Mouse (Mus musculus): Measurements from ENCODE around the gene Chchd10. TPM values are rescaled to one million over a fixed set of nuclear protein-coding genes. Genes with fewer than 3 reads are reported as not detected.
A peak's percentile ranks its signal among the peaks of the same experiment; 100 is the strongest.
"Not testable (repeated sequence)": the region's sequence is repeated elsewhere in the genome, so short reads cannot be mapped to it uniquely, and the experiment has no call there.

The Chchd10 gene
- total RNA-seq (2014; rRNA removed; ENCODE audit: low replicate concordance), result 1,554 and 1,749 TPM in 2 replicates
- 1,293 and 1,345 TPM in 2 replicates for polyA plus RNA-seq (2015; fragmentation: Nextera tagmentation; extraction: Ambion mirVana)

- TF ChIP-seq EP300 (IDR thresholded peaks at IDR 0.05; ENCODE audit: low read depth) (no peak), CTCF (IDR thresholded peaks at IDR 0.05; ENCODE audit: low read depth) (no peak)
- no peaks in the 10 kb centered on the region for H3K9me3 ChIP-seq (replicated peaks; ENCODE audit: control insufficient read depth, low read length)
- no peaks in the 10 kb centered on the region; the same call in 1 of the 2 replicates for H3K27me3 ChIP-seq (ENCODE audit: control insufficient read depth, insufficient read depth, low read length)
- peak within 1 kb of the TSS; percentile 77 for H3K9ac ChIP-seq (replicated peaks; ENCODE audit: low read depth, low read length)
- H3K4me1 ChIP-seq (ENCODE audit: control insufficient read depth, insufficient read depth), result peaks cover 28% of the 10 kb centered on the region
- 0 out of 2 replicates have a peak, but pooled peaks cover 3% of the 10 kb centered on the region for H3K36me3 ChIP-seq (replicated peaks; ENCODE audit: control insufficient read depth, insufficient read depth, low read length)
- no peak for DNase-seq (ENCODE audit: low spot score)
- H3K4me2 ChIP-seq (ENCODE audit: low read depth, low read length), result peak within 1 kb of the TSS; percentile 98
- 50% methylated on average over 6 of the region's 6 CpGs for WGBS
- no peak for ATAC-seq (ENCODE audit: insufficient read depth, low read depth)
- H3K4me3 ChIP-seq (ENCODE audit: low read depth, low read length), result peak within 1 kb of the TSS; percentile 60
- H3K27ac ChIP-seq (ENCODE audit: low read depth), result peak within 1 kb of the TSS; percentile 76
Observed at GRCm38 (mm10) chr10:75932891-75933290, at the start of gene Chchd10. Gene Chchd10, plus strand, starts transcription at chr10:75933130.

- TF ChIP-seq EP300 (IDR thresholded peaks at IDR 0.05; ENCODE audit: low read depth) (no peak), CTCF (IDR thresholded peaks at IDR 0.05; ENCODE audit: low read depth) (peak; percentile 78)
- Histone ChIP-seq H3K4me3 (ENCODE audit: low read depth, low read length) (0 out of 2 replicates have a peak overlapping the region, but pooled peaks have one; percentile 6), H3K9ac (replicated peaks; ENCODE audit: low read depth, low read length) (no peak overlapping the region), H3K9me3 (replicated peaks; ENCODE audit: control insufficient read depth, low read length) (no peaks in the 10 kb centered on the region), H3K27ac (ENCODE audit: low read depth) (no peak overlapping the region), H3K4me2 (ENCODE audit: low read depth, low read length) (peak overlapping the region; percentile 34), H3K27me3 (ENCODE audit: control insufficient read depth, insufficient read depth, low read length) (no peaks in the 10 kb centered on the region), H3K36me3 (replicated peaks; ENCODE audit: control insufficient read depth, insufficient read depth, low read length) (no peaks in the 10 kb centered on the region), H3K4me1 (ENCODE audit: control insufficient read depth, insufficient read depth) (no peaks in the 10 kb centered on the region)
- WGBS, result under 1% methylated on average over 10 of the region's 10 CpGs
- peak; percentile 82 for DNase-seq (ENCODE audit: low spot score)
- peak; percentile 72 for ATAC-seq (ENCODE audit: insufficient read depth, low read depth)
Observed at GRCm38 (mm10) chr10:75883232-75883552, 49.7 kb upstream of the Chchd10 start.

- Histone ChIP-seq H3K4me3 (ENCODE audit: low read depth, low read length) (no peak overlapping the region), H3K27ac (ENCODE audit: low read depth) (no peak overlapping the region), H3K4me2 (ENCODE audit: low read depth, low read length) (no peak overlapping the region), H3K9ac (replicated peaks; ENCODE audit: low read depth, low read length) (no peak overlapping the region), H3K9me3 (replicated peaks; ENCODE audit: control insufficient read depth, low read length) (no peaks in the 10 kb centered on the region), H3K36me3 (replicated peaks; ENCODE audit: control insufficient read depth, insufficient read depth, low read length) (no peaks in the 10 kb centered on the region), H3K4me1 (ENCODE audit: control insufficient read depth, insufficient read depth) (no peaks in the 10 kb centered on the region), H3K27me3 (ENCODE audit: control insufficient read depth, insufficient read depth, low read length) (no peaks in the 10 kb centered on the region)
- WGBS, result 93% methylated on average over 8 of the region's 8 CpGs
- TF ChIP-seq EP300 (IDR thresholded peaks at IDR 0.05; ENCODE audit: low read depth), result no peak
- no peak for TF ChIP-seq CTCF (IDR thresholded peaks at IDR 0.05; ENCODE audit: low read depth)
- no peak for DNase-seq (ENCODE audit: low spot score)
- ATAC-seq (ENCODE audit: insufficient read depth, low read depth), result no peak
Observed at GRCm38 (mm10) chr10:75884742-75885141, 48.2 kb upstream of the Chchd10 start.

- H3K27ac ChIP-seq (ENCODE audit: low read depth); H3K36me3 ChIP-seq (replicated peaks; ENCODE audit: control insufficient read depth, insufficient read depth, low read length); H3K4me2 ChIP-seq (ENCODE audit: low read depth, low read length); H3K27me3 ChIP-seq (ENCODE audit: control insufficient read depth, insufficient read depth, low read length); H3K4me1 ChIP-seq (ENCODE audit: control insufficient read depth, insufficient read depth); H3K9ac ChIP-seq (replicated peaks; ENCODE audit: low read depth, low read length); H3K9me3 ChIP-seq (replicated peaks; ENCODE audit: control insufficient read depth, low read length); ATAC-seq (ENCODE audit: insufficient read depth, low read depth); DNase-seq (ENCODE audit: low spot score); H3K4me3 ChIP-seq (ENCODE audit: low read depth, low read length): not testable (repeated sequence)
- WGBS, result 84% methylated on average over 4 of the region's 5 CpGs
Observed at GRCm38 (mm10) chr10:75887504-75887903, 45.4 kb upstream of the Chchd10 start.

GRCm38 (mm10) chr10:75889406-75890153 lies 43.4 kb upstream of the Chchd10 start:
- ATAC-seq (ENCODE audit: insufficient read depth, low read depth) (no peak), DNase-seq (ENCODE audit: low spot score) (no peak)
- no peak overlapping the region for H3K9ac ChIP-seq (replicated peaks; ENCODE audit: low read depth, low read length)
- TF ChIP-seq CTCF (IDR thresholded peaks at IDR 0.05; ENCODE audit: low read depth) (no peak), EP300 (IDR thresholded peaks at IDR 0.05; ENCODE audit: low read depth) (no peak)
- no peak overlapping the region for H3K4me2 ChIP-seq (ENCODE audit: low read depth, low read length)
- H3K27ac ChIP-seq (ENCODE audit: low read depth), result no peak overlapping the region
- 39% methylated on average over 8 of the region's 8 CpGs for WGBS
- no peak overlapping the region for H3K4me3 ChIP-seq (ENCODE audit: low read depth, low read length)
- no peaks in the 10 kb centered on the region for H3K9me3 ChIP-seq (replicated peaks; ENCODE audit: control insufficient read depth, low read length)
- peaks cover 8% of the 10 kb centered on the region for H3K4me1 ChIP-seq (ENCODE audit: control insufficient read depth, insufficient read depth)
- H3K27me3 ChIP-seq (ENCODE audit: control insufficient read depth, insufficient read depth, low read length), result no peaks in the 10 kb centered on the region
- no peaks in the 10 kb centered on the region for H3K36me3 ChIP-seq (replicated peaks; ENCODE audit: control insufficient read depth, insufficient read depth, low read length)
